Mouse (Mus musculus) liver, postnatal 0 days (tissue): ENCODE measurements at regions not wholly inside any gene's neighbourhood (a gene's known extent, or its start where the extent isn't known, plus 50 kb on each side); places are given as distances from the start of the nearest gene placed in this dataset.

ENCODE experiments used
- ATAC-seq: fragments of 200-750 bp; cut with Nextera tagmentation; 2 replicates; pipeline ENCODE4 v1.8.0; 2017; ENCODE audit warnings: mild to moderate bottlenecking, moderate library complexity
- DNase-seq: peaks from one replicate; pipeline ENCODE4 v3.0.0-alpha.2; 2016
- H3K27ac ChIP-seq: fragments of 300-500 bp; sonication (generic); 2 replicates; pipeline ENCODE4 v1.5.1; 2014; ENCODE audit warnings: antibody characterized with exemption, moderate library complexity, mild to moderate bottlenecking, low read depth
- H3K27me3 ChIP-seq: fragments of 300-500 bp; sonication (generic); 2 replicates; pipeline ENCODE4 v1.6.1; 2014; ENCODE audit warnings: low read length, control low read depth, mixed read lengths; ENCODE audit not compliant: insufficient read depth
- H3K36me3 ChIP-seq: fragments of 300-500 bp; sonication (generic); replicated peaks from 2 replicates; pipeline ENCODE4 v1.6.1; 2014; ENCODE audit warnings: mild to moderate bottlenecking, control low read depth, low read length, moderate library complexity, mixed read lengths; ENCODE audit not compliant: insufficient read depth
- H3K4me1 ChIP-seq: fragments of 300-500 bp; sonication (generic); 2 replicates; pipeline ENCODE4 v1.6.1; 2014; ENCODE audit warnings: antibody characterized with exemption, mild to moderate bottlenecking, control low read depth; ENCODE audit not compliant: insufficient read depth
- H3K4me2 ChIP-seq: fragments of 300-500 bp; sonication (generic); 2 replicates; pipeline ENCODE4 v1.6.1; 2014; ENCODE audit warnings: low read depth, mild to moderate bottlenecking, low read length, moderate library complexity, mixed read lengths
- H3K4me3 ChIP-seq: fragments of 300-500 bp; sonication (generic); 2 replicates; pipeline ENCODE4 v1.5.1; 2014; ENCODE audit warnings: low read depth, low read length
- H3K9ac ChIP-seq: fragments of 300-500 bp; sonication (generic); replicated peaks from 2 replicates; pipeline ENCODE4 v1.6.1; 2014; ENCODE audit warnings: mild to moderate bottlenecking, moderate library complexity
- H3K9me3 ChIP-seq: fragments of 300-500 bp; sonication (generic); 2 replicates; pipeline ENCODE4 v1.6.1; 2016; ENCODE audit warnings: mild to moderate bottlenecking, control low read depth, low read length, mixed read lengths
- CTCF ChIP-seq: sonication (generic); IDR thresholded peaks from 2 replicates; pipeline ENCODE4 v1.5.1; 2016; ENCODE audit warnings: antibody characterized with exemption, low read depth
- EP300 ChIP-seq: IDR thresholded peaks from 2 replicates; pipeline ENCODE4 v1.6.1; 2016; ENCODE audit warnings: antibody characterized with exemption, low read depth, mild to moderate bottlenecking
- WGBS: fragments of 180-500 bp; shearing (Covaris S2); extraction: QIAGEN DNeasy Blood & Tissue Kit; methylation state at CpG from one replicate; pipeline ENCODE4 v1.1.7; 2014; ENCODE audit not compliant: insufficient replicate concordance; 5-methylcytosine and 5-hydroxymethylcytosine counted together

GRCm38 (mm10) chr8:12501824-12502223 lies 71.0 kb upstream of the Spaca7 start:
- Histone ChIP-seq H3K9ac (no peak overlapping the region), H3K4me2 (no peak overlapping the region), H3K27ac (no peak overlapping the region), H3K36me3 (no peaks in the 10 kb centered on the region), H3K9me3 (no peaks in the 10 kb centered on the region), H3K4me3 (no peak overlapping the region), H3K4me1 (no peaks in the 10 kb centered on the region), H3K27me3 (peaks cover 69% of the 10 kb centered on the region)
- WGBS: 5% methylated on average over 11 of the region's 11 CpGs
- no peak for ATAC-seq
- DNase-seq: no peak
- no peak for TF ChIP-seq CTCF
- TF ChIP-seq EP300: no peak

GRCm38 (mm10) chr8:12502321-12502775 lies 70.5 kb upstream of the Spaca7 start:
- Histone ChIP-seq H3K9ac (no peak overlapping the region), H3K36me3 (no peaks in the 10 kb centered on the region), H3K4me2 (no peak overlapping the region), H3K4me3 (no peak overlapping the region), H3K27ac (no peak overlapping the region), H3K9me3 (no peaks in the 10 kb centered on the region), H3K4me1 (no peaks in the 10 kb centered on the region), H3K27me3 (peaks cover 64% of the 10 kb centered on the region)
- no peak for ATAC-seq
- no peak for DNase-seq
- TF ChIP-seq CTCF (no peak), EP300 (no peak)
- 2% methylated on average over 22 of the region's 22 CpGs for WGBS

GRCm38 (mm10) chr8:12502856-12503255 lies 70.0 kb upstream of the Spaca7 start:
- DNase-seq (no peak), ATAC-seq (no peak)
- Histone ChIP-seq H3K9ac (no peak overlapping the region), H3K9me3 (no peaks in the 10 kb centered on the region), H3K4me2 (no peak overlapping the region), H3K27ac (no peak overlapping the region), H3K36me3 (no peaks in the 10 kb centered on the region), H3K4me1 (no peaks in the 10 kb centered on the region), H3K27me3 (peaks cover 59% of the 10 kb centered on the region), H3K4me3 (no peak overlapping the region)
- TF ChIP-seq EP300: no peak
- TF ChIP-seq CTCF: no peak
- 10% methylated on average over 6 of the region's 6 CpGs for WGBS

GRCm38 (mm10) chr8:12503344-12503743 lies 69.5 kb upstream of the Spaca7 start:
- ATAC-seq: no peak
- H3K4me1 ChIP-seq: no peaks in the 10 kb centered on the region
- TF ChIP-seq EP300 (no peak), CTCF (no peak)

GRCm38 (mm10) chr8:12504240-12504639 lies 68.6 kb upstream of the Spaca7 start:
- 5% methylated on average over 11 of the region's 11 CpGs for WGBS
- DNase-seq: no peak
- no peak overlapping the region for H3K9ac ChIP-seq
- no peak for ATAC-seq
- no peak for TF ChIP-seq CTCF
- TF ChIP-seq EP300: no peak
- H3K4me1 ChIP-seq: no peaks in the 10 kb centered on the region
- no peaks in the 10 kb centered on the region for H3K36me3 ChIP-seq
- H3K4me3 ChIP-seq: no peak overlapping the region
- no peaks in the 10 kb centered on the region for H3K9me3 ChIP-seq
- no peak overlapping the region for H3K27ac ChIP-seq
- H3K4me2 ChIP-seq: no peak overlapping the region
- H3K27me3 ChIP-seq: peaks cover 59% of the 10 kb centered on the region

More at GRCm38 (mm10) chr8:12503344-12503743, 69.5 kb upstream of the Spaca7 start:
- Histone ChIP-seq H3K4me2 (no peak overlapping the region), H3K27ac (no peak overlapping the region), H3K9ac (no peak overlapping the region), H3K36me3 (no peaks in the 10 kb centered on the region), H3K4me3 (no peak overlapping the region), H3K27me3 (peaks cover 58% of the 10 kb centered on the region), H3K9me3 (no peaks in the 10 kb centered on the region)
- WGBS: 9% methylated on average over 14 of the region's 14 CpGs
- DNase-seq: no peak

GRCm38 (mm10) chr8:12504777-12505176 lies 68.1 kb upstream of the Spaca7 start:
- no peaks in the 10 kb centered on the region for H3K9me3 ChIP-seq
- H3K27ac ChIP-seq: no peak overlapping the region
- no peak for ATAC-seq
- no peaks in the 10 kb centered on the region for H3K36me3 ChIP-seq
- no peak overlapping the region for H3K9ac ChIP-seq
- no peak for DNase-seq
- H3K27me3 ChIP-seq: peaks cover 56% of the 10 kb centered on the region
- TF ChIP-seq EP300 (no peak), CTCF (no peak)
- H3K4me1 ChIP-seq: no peaks in the 10 kb centered on the region
- H3K4me3 ChIP-seq: no peak overlapping the region
- 19% methylated on average over 3 of the region's 3 CpGs for WGBS
- no peak overlapping the region for H3K4me2 ChIP-seq

GRCm38 (mm10) chr8:12510233-12510632 lies 62.6 kb upstream of the Spaca7 start:
- Histone ChIP-seq H3K4me1 (0 out of 2 replicates have a peak, but pooled peaks cover 7% of the 10 kb centered on the region), H3K9me3 (no peaks in the 10 kb centered on the region), H3K36me3 (no peaks in the 10 kb centered on the region), H3K4me3 (no peak overlapping the region), H3K4me2 (no peak overlapping the region), H3K27ac (no peak overlapping the region), H3K27me3 (peaks cover 6% of the 10 kb centered on the region), H3K9ac (no peak overlapping the region)
- no peak for TF ChIP-seq CTCF
- TF ChIP-seq EP300: no peak
- no peak for ATAC-seq
- 59% methylated on average over 2 of the region's 2 CpGs for WGBS
- no peak for DNase-seq
